Mouse (Mus musculus) cerebellum, postnatal 25 days (tissue): ENCODE results near the gene Cdk9.
A peak's percentile ranks its signal among the peaks of the same experiment; 100 is the strongest.

Experiments
- DNase-seq, 2 experiments: peaks; one replicate each; pipeline ENCODE4 v3.0.0; 2021; ENCODE audit warnings: mixed read lengths in 2 of 2

The Cdk9 gene

DNA sequence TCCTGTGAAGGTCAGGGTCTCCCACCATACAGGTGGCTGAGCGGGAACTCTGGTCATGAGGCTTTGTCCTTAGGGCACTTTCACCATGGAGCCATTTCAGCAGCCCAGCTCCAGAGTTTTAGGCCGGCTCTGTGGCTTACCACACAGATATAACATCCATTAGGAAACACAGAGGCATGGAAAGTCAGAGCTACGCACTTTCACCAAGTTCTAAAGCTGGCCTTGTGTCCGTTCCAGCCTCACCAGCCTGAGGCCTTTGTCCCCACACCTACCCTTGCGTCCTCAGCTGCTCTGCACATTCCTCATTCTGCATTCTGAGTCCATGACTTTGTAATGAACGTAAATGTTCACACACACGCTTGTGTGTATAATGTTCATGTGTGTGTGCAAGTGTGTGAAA lies 7.9 kb downstream of the Cdk9 start:
- DNase-seq: no peak

DNA sequence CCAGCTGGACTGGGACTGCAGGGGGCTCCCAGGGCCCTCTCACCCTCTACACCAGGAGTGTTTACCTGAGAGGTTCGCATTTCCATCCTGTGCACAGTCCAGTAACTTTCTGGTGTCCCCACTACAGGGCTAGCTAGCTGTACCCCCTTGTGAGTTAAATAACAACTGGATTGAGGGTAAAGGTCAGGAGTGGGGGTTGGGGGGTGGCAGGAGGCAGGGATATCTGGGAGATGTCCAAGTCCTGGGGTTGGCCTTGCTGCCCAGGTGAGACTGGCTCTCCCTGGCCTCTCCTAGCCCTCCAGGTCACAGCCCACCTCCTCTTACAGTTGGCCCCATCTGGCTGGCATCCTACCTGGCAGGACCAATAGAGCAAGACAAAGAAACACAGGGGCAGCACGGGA lies 8.9 kb downstream of the Cdk9 start, which contains the start of gene Fpgs:
Gene Fpgs (minus strand): TSS at position 125 of the 401 bp plus-strand sequence.
- no peak for DNase-seq

DNA sequence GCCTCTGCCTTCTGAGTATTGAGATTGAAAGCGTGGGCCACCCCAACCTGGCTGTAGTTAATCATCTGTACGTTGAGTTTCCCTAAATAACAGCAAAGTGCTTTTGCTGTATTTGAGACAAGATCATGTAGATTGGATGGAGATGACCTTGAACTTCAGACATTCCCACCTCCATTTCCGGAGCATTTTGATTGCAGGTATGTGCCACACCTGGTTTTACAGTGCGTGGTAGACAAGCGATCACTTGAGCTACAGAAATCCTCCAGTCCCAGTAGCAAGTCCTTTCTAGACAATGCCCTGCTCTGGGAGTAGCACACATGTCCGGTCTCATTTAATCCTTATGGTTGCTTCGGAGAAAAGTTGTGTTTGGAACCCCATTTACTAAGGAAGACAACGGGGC lies 9.8 kb downstream of the Cdk9 start:
- no peak for DNase-seq

DNA sequence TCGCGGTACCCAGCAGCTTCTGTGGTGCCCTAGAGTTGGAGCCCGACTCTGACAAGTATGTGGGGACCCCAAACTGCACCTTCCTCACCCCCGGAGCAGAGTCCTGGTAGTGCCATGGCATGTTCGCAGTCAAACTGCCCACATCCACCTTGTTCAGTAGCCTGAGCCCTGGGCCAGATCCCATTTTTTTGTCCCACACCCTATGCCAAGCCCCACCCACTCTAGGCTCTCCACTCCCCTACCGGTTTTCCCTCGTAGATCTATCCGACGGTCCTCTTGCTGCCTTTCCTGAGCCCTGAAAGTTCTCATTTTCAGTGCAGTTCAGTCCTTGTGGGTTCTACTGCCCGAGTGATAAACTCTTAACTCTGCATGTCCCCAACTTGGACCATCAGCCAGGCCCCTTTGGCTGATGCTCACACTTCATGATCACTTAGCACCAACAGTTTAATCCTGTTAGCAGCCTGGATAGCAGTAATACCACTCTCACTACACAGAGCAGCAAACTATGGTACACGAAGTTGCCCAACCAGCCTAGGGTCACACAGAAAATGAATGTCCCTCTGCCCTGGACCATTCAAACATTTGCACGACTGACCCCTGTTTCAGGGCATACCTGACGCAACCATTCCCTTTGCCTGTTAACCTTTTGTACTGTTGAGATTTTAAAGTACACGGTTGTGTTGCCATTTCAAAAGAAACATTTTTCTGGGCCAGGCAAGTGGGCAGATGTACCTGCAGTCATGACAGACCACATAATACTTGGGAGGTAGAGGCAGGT lies 11.7 kb downstream of the Cdk9 start:
- DNase-seq: no peak

DNA sequence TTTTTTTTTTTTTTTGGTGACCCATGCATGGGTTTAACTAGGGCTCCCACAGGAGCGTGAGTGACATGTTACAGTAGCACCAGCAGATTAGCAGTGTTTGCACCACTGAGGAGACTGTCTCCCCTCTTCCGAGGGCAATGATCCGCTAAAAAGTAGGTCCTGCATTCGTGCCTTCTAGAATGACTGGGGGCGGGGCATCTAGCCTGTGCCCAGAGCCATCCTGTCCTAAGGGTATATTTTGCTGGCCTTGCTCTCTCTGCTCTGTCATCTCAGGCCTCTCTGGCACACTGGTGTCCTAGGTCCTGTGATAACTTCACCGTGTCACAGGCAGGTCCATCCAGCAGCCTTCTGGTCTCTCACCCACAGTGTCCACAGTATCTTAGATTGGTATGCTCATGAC lies 13.2 kb downstream of the Cdk9 start:
- no peak for DNase-seq

DNA sequence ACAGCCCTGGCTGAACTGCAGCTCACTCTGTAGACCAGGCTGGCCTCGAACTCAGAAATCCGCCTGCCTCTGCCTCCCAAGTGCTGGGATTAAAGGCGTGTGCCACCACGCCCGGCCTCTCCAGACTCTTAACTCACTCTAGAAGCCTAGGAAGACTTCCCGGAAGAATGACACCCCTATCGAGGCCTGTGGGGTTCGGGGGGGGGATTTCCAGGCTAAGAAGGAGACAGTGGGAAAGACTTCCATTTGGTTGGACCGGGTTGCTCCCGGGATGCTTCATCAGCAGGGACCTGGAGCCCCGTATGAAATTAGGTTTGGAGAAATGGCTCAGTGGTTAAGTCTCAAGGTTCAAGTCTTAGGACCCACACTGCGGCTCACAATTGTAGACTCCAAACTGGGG lies 18.2 kb downstream of the Cdk9 start:
- DNase-seq: no peak

DNA sequence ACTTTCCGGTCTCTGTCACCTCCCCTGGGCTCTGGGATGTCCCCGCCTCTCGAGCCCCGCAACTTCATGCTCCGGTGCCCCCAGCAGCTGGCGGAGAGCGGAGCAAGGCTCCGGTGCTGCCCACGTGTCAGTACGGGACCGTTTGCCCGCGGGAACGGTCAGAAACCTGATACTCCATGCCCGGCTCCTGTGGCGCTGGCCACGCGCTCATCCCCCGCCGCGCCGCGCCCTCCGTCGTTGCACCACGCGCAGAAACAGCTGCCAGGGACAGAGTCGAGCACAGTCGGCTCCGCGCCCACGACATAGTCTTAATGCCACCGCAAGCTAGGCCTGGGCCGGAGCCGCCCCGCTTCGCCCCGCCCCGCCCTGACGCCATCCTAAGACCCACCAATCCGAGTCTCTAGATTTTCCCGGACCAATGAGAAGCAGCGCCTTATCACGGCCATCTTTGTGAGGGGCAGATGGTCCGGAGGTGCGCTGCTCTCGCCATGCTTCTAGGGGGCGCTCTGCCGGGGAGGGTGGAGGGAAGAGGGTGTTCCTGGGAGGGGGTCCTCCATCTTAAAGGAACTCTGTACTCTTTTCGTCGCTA lies 19.0 kb downstream of the Cdk9 start:
- DNase-seq: peak; percentile 95 to 97

DNA sequence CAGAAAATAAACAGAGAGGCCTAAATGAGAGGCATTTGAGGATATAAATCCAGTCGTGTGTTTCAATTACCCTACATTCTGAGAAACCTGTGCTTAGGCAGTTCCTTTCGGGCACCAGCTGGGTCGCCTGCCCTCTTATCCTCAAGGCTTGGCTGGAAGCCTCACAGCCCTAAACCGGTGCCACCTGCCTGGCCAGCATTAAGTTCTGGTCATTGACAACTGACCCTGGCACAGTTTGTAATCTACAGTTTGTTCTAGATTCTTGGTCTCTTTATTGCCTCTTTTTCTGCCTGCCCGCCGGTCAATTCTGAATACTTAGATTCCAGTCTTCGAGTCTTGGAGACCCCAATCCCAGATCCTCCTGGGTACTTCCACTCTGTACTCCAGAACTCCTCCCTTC lies 19.6 kb downstream of the Cdk9 start:
- DNase-seq: peak in 1 of 2 experiments; percentile 43

DNA sequence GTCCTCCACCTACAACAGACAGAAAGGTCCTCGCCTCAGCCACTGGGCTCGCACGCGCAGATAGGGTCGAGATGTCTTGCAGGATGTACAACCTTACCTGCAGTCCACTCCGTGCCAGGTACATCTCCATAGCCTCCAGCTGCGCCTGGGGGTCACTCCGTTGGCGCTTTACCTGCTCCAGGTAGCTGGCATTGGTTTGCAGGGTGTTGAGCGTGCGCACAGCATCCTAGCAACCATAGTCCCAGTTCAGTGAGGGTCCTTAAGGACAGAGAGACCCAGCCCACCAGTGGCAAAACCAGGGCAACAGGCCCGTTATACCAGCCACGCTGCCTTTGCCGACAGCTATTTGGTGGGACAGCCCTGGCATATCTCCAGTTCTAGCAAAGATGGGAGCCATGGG lies 20.4 kb downstream of the Cdk9 start:
- no peak for DNase-seq

DNA sequence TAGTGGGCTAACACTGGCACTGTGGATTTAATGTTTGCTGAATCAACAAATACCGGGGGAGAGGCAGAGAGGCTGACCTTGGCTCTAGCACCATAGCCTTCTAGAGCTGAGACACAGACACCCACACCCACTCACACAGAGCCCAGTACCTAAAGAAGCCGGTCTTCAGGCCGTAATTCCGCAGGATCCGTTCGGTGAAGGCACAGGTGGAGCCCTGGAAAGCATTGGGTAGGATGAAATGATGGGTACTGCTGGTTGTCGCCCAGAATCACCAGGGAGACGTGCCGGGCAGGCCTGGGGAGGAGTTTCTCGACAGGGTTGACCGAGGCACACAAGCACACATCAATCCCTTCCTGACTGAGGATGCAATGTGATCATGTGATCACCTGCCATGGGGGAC lies 21.8 kb downstream of the Cdk9 start:
- DNase-seq: no peak

DNA sequence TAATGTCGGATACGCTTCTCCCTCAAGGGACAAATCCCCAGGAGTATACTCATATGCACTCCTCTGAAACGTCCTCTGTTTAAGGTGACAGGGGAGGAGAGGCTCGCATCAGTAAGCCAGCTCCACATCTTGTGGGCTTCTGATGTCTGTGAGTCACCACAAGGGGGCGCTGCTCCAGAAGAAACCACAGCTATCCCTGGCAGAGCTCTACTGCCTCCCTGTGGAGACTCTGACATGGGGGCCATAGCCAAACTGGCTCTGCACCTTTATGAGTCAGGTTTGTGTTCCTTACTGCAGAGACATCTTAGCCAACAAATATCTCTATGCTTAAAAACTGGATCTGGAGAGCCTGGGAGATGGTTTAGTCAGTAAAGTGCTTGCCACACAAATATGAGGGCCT lies 23.5 kb downstream of the Cdk9 start:
- peak; percentile 91 to 94 for DNase-seq

DNA sequence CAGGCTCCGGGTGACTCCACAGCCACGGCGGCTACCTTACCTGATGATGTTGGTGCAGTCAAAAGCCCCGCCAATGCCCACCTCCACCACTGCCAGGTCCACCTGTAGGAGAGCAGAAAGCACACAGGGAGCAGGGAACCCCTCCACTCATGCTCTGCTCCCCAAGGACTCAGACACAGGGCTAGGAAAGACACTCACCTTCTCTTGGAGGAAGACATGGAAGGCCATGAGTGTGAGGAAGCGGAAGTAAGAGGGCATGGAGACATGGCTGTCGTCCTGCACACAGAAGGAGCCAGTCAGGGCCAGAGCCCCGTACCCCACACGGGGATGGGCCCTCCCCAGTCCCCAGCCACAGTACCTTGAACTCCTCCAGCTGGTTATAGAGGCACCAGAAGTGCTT lies 25.3 kb downstream of the Cdk9 start:
- DNase-seq: no peak

DNA sequence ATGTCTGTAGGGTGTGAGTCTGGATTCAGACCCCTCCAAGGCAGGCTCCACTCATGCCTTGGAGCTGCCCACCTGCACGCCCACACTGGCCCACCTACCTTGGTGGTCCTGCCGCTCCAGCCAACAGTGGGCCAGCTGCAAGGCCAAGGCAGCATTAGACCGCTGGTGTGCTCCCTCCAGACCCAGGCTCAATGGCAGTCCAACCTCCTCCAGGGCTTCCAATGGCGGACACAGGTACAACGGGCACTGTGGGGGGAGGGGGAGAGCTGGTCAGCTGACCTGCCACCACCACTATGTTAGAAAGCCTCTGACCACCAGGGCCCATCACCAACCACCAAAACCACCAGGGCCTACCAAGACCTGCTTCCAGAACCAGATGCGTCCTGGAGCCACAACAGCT lies 26.2 kb downstream of the Cdk9 start:
- DNase-seq: no peak

DNA sequence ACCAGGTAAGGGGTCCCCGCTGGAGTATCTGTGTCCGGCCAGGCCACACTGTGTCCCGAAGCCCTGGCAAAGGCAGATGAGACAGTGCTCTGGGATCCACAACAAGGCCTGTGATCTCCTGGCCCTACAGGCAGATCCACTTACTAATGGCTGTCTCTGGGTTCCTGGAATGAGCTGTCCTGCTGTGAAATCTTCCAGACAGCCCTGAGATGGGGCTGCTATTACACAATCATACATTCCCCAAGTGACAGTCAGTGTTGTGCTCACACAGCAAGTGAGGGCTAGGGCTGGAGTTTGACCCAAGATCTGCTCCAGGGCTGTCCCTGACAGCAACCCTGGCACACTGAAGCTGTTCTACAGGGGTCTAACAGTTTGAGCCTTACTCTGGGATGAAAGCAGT lies 27.1 kb downstream of the Cdk9 start:
- no peak for DNase-seq

DNA sequence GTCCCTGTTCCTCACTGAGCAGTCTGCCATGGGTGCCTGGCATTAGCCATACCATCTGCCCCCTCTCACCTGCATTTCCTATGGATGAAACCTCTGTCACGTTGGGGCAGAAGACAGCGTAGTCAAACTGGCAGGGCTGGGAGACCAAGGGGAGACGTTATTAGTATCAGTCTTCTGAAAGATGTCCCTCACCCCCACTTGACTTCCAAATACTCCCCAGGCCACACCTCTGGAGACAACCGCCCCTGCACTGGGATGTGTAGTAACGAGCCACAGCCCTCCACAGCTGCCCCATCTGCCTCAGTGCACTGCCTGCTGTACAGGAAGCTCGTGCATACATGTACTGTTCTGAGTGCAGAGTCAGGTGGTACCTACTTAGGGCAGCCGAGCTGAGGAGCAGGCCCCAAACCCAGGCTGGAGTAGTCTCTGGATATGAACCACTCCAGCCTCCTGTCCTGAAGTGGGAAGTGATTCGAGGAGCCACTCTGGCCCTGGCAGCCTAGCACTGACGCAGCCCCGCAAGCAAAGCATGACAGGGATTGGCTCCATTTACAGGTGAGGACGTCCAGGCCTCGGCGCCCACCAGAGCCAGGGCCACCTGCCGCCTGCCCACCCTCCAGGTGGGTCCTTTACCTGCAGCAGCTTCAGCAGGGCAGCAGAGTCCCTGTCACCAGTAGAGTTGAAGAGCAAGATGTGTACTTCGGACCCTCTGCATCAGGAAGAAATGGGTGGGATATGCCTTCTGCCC lies 28.0 kb downstream of the Cdk9 start:
- no peak for DNase-seq

DNA sequence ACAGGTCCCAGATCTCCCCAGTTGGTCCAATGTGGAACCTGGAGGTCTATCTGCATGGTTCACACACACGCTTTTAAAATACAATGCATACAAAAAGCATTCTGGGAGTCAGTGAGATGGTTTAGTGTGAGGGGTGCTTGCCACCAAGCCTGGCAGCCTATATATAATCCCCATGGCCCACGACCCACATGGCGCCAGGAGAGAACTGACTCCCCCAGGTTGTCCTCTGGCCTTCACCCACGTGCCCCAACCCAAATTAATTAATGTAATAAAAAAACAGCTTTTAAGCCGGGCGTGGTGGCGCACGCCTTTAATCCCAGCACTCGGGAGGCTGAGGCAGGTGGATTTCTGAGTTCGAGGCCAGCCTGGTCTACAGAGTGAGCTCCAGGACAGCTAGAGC lies 29.2 kb downstream of the Cdk9 start:
- no peak for DNase-seq

DNA sequence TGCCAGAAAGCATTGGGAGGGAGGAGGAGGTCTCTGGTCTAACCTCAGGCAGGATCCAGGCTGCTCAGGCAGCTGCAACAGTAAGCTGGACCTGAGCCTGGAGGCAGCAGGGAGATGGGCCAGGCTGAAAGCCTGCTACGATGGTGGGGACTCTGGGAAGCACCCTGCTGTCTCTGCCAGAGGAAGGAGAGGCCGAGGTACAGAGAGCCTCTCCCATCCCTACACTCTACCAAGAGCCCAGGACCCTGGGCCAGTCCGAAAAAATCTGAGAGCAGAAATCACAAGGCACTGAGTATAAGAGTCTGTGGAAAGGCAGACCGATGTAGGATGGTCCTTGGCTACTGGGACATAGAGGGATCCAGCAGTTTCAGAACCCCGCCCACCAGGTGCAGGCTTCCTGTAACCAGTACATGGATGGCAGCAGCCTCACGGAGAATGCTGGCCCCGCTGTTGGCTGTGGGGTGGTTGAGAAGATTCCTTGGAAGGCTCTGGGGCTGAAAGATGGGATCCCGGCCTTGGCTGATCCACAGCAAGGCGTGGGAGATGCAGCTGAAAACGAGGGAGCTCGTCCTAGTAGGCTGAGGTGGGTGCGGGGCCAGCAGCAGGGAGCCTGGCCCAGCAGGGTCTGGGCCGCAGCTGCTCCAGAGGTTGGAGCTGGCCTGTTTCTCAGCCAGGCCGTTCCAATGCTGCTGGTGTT lies 30.0 kb downstream of the Cdk9 start:
- DNase-seq: no peak

DNA sequence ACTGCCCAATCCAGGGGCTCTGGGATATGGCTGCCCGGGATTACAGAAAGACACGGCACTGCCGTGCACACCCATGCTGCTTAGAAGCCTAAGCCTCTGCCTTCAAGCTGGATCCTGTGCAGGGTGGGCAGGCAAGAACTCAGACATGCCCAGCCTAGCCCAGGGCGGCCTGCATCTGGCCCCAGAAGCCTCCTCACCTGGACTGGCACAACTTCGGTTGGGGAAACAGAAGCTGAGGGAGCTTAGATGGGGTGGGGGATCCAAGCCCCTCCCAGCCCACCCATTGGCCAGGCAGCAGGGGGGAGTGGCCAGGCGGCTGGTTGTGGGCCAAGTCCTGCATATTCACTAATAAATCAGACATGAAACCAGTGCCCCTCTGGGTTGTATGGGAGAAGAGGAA lies 31.1 kb downstream of the Cdk9 start:
- DNase-seq: no peak

DNA sequence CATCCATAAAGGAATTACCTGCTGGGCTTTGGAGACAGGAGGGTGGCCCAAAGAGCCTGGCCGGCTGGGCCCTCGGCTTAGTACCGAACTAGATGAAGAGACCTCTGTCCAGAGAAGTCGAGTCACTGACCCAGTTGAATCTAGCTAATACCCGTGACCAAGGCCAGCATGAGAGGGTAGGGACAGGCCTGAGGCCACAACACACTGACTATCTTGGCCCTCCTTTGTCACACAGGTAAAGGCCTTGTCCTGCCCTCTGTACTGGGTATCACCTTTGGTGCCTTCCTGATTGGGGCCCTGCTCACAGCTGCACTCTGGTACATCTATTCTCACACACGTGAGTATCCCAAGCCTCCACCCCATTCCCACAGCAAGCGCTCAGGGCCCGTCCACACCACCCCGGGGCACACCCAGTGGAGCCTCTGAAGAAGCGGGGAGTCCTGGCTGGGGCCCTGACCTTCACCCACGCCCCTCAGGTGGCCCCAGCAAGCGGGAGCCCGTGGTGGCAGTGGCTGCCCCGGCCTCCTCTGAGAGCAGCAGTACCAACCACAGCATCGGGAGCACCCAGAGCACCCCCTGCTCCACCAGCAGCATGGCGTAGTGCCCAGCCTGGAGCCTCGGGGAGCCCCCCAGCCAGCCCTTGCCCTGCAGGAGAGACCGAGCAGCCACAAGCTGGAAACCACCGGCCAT lies 31.8 kb downstream of the Cdk9 start:
- no peak for DNase-seq

DNA sequence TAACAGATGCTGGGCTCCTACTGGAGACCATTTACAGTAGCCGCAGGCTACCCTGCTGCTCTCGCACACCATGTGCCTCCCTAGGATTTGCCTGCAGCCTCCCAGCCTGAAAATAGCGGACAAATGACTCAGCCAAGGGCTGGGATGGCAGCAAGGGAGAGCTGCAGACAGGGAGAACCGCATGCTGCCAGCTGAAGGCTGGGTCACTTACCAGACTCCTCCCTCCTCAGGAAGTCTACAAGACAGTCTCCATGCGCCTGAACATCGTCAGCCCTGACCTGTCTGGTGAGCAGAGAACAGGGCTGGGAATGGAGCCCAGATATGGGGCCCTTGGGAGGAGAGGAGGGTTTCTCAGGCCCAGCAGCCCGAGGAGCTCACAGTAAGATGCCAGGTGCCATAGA lies 32.8 kb downstream of the Cdk9 start:
- DNase-seq: no peak

DNA sequence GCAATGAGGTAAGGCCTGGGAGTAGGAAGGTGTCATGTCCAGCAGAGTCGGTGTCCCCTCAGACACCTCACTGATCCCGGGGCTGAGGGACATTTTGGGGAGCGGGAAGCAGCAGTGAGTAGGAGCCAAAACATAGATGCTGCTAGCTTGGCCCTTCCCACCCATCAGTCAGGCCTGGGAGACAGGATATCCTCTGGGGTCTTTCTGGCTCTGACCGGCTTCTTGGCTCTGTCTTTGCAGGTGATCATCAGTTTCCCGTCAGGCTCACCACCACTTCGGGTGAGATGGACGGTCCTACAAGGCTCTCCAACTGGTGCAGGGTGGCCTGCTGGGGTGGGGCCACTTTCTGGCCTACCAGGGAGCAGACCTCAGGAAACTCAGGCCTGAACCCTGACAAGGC lies 35.2 kb downstream of the Cdk9 start:
- DNase-seq: no peak

DNA sequence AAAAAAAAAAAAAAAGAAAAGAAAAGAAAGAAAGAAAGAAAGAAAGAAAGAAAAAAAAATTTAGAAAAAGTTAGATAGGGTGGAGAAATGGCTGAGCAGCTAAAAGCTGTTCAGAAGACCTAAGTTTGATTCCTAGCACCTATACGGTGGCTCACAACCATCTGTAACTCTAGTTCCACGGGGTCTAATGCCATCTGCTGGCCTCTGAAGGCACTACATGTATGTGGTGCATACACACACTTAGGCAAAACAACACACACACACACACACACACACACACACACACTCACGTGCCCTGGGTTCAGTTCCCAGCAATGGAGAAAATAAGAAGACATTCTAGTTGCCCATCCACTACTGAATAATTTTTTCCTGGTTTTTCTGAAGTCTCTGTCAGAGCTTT lies 36.1 kb downstream of the Cdk9 start:
- no peak for DNase-seq
